Mouse (Mus musculus) kidney, postnatal 25 days (tissue): ENCODE measurements around the gene Gm9803.
A peak's percentile ranks its signal among the peaks of the same experiment; 100 is the strongest.

Experiments used
- DNase-seq, 2 experiments: peaks; one replicate each; pipeline ENCODE4 v3.0.0; 2021; ENCODE audit warnings: mixed read lengths in 2 of 2

Gm9803 gene

DNA sequence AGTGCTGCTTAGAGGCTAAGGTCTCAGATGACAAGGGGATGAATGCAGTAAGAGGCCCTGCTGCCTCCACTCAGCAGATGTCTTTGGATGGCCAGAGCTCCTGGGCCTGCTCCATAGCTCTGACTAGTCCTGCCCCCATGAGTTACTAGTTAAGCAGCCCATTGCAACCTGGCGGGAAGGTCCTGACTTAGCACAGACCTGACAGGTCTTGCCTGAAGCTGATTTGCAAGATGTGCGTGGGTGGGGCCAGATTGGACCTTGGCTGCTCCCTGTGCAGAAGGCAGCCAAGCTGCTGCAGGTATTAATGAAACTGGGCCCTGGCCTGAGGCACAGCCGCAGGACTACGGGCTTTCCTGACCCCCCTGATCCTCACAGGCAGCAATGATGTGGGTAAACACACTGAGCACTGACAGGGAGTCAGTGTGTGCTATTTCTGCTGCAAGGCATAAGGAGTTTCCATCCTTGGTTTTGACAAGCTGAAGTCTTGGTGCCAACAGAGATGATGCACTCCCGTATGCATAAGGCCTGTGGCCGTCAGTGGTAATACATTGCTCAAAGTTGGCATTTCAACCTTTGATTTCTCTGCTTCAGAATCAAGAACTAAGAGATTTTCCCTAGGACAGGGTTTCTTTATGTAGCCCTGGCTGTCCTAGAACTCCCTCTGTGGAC, 6.8 kb upstream of the Gm9803 start:
- DNase-seq: peak; percentile 80 to 92

DNA sequence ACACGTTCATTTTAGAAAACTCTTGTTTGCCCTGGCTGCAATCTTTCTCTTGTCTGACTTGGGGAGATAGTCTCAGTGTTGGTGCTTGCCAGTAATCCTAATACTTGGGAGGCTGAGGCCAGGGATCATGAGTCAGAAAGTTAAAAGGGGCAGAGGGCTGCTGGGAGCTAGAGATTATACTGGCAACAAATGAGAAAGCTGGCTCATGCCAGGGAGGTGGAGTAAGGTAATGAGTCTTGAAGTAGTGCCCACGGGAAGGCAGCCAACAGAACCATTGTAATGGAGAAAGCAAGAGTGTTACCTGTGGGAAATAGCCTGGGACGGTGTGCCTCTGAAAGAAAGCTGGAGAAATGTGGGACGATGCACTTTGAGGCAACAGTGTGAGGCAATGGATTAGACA, 6.0 kb upstream of the Gm9803 start:
- peak; percentile 93 to 94 for DNase-seq

- peak; percentile 73 to 91 for DNase-seq
Measured at GRCm38 (mm10) chr10:43518368-43518767, 5.5 kb upstream of the Gm9803 start.

GRCm38 (mm10) chr10:43519977-43520376, 3.9 kb upstream of the Gm9803 start:
- no peak for DNase-seq

DNA sequence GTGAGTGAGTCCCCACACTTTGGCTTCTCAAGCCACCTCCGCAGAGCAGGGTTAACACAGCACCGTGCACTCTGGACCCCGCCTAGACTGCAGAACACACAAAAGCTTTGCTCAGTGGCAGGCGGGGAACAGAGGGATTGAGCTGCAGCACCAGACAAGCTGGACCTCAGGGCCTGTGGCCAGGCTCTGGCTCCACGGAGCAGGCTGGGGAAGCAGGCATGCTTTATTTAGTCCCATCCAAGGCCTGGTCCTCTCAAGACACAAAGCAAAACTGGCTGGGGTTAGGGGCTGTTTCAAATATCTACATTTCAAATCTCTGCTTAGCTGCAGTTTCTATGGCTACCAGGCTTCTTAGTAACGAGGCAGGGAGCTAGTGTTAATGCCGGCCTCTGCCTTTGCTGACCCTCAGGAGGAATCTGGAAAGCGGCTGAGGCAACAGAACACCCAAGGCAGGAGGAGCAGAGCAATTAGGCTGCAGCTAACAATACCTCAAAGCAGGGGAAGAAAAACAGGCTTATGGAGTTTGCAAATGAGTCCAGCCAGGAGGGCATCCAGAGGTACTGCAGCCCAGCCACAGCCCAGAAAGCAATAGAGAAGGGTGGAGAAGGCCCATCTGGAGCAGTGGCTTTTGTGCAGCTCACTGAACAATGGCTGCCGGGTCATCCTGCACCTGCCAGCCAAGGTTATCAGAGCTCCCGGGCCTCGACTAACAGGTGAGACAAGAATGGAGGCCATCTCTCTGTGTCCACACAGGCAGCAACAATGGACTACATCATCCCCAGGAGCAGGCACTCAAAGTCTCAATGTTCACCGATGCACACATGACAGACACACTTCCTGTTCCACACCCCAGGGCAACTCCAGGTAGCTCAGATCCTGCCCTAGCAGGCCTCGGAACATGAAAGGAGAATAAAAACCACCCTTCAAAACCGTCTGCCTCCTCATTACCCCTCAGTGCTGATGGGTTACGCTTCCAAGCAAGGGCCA, 3.7 kb downstream of the Gm9803 start:
- DNase-seq: no peak

DNA sequence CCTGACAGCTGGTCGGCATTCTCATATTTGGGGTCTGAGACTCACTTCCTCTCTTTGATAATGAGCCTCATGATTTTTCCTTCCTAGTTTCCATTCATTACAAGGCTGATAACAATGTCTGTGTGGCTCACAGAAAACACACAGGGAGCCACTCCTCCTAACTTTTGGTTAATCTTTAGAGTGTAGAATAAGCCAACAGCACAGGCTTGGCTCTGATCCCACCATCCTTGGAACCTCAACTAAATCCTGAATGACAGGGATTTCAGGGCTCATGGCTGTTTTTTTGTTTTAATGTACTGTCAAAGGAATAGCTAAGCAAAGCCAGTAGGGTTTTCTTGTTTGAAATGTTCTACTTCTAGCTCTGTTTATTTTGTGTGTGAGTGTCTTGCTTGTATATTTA, 10.5 kb downstream of the Gm9803 start:
- peak; percentile 67 to 80 for DNase-seq

DNA sequence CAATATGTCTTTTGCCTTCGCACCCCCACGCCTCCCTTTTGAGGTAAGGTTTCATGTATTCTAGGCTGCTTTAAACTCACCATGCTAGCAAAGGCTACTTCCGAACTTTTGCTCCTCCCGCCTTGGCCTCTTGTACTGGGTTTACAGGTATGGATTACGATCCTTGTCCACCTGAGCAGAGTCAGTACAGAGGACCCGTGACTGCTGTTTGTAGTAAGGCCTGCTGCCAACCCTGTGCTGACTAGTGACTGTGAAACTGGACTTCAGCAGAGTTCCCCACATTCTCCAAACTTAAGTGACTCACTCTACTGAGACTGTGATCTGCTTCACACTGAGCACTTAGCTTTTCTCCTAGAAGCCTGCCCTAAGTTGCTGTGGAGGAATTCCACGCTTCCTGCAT, 13.8 kb downstream of the Gm9803 start:
- DNase-seq: peak; percentile 64 to 85

GRCm38 (mm10) chr10:43538831-43539230, 14.9 kb downstream of the Gm9803 start:
- DNase-seq: peak; percentile 49 to 80

DNA sequence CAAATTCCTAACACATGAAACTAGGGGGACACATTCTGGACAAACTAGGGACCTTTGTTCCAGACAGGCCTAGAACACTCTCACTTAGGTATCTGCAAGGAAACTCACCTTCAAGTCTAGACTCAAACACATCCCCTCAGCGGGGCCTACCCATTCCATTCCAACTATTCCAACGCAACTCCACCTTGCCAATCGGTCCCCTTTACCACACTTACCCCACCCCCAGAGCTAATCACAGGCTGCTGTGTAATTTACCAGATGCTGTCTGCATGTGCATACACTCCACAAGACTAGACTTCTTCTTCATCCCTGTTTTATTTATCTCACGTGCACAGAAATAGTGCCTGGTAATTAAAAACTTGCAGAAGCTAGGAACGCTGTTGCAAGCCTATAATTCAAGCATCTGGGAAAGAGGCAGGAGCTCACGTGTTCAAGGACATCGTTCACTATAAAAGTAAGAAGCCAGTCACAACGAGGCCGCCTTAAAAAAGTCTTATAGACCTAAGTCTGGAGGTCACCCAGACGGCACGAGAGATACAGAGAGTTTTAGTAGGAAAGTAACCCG, 15.9 kb downstream of the Gm9803 start:
- peak in 1 of 2 experiments; percentile 17 for DNase-seq

- peak; percentile 97 to 98 for DNase-seq
Measured at GRCm38 (mm10) chr10:43540442-43541152, 16.7 kb downstream of the Gm9803 start, which contains the start of gene 1700021F05Rik. 1700021F05Rik (minus strand) TSS chr10:43540994.

DNA sequence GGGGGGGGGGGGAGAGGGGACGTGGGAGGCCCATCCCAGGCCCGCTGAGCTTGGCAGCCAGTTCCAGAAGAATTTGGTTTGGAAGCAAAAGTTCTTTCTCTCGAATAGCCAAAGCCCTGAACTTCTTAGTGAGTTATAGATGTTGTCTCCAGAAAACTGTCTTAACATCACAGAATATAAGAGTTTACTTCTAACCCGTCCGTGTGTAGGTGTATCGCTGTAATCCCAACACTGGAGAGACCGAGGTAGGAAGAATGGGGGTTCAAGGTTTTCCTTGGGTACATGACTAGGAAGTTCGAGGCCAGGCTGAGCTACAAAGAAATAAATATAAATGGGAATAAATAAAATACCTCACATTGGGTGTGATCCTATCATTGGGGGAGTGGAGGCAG, 17.3 kb downstream of the Gm9803 start:
- DNase-seq: no peak

GRCm38 (mm10) chr10:43549411-43549810, 25.5 kb downstream of the Gm9803 start:
- no peak for DNase-seq

- no peak for DNase-seq
Measured at GRCm38 (mm10) chr10:43550923-43551322, 27.0 kb downstream of the Gm9803 start.

- DNase-seq: no peak
Measured at GRCm38 (mm10) chr10:43551388-43551787, 27.5 kb downstream of the Gm9803 start.

GRCm38 (mm10) chr10:43557630-43558165, 33.8 kb downstream of the Gm9803 start:
- no peak for DNase-seq

DNA sequence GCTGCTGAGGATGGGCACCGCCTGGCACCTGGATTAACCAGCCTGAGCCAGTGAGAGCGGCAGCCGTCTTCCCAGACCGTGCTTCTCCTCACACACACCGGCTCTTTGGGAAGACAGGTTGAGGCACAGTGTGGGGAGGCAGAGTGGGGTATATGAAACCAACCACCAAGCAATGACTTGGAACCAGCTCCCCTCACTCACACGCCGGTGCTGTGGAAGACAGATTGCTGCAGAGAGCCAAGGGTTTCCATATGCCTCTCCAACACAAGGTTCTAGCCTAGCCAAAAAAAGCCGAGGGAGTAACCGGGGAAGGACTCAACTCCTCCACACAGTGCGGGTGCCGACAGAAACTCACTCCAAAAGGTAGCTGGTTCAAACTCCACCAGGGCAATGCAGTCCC, 35.4 kb downstream of the Gm9803 start:
- no peak for DNase-seq

DNA sequence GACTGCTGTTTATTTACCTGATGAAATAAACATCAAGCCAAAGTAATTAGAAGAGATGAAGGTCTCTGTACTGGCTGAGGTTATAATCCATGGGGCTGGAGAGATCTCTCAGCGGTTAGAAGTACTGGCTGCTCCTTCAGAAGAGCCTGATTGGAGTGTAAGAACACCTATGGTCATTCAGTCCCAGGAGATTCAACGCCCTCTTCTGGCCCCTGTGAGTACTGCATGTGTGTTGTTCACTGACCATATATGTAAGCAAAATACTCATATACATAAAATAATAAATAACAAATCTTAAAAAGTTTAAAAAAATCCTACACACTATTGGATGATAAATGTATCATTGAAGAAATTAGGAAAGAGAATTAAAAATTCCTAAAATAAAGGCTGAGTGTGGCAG, 36.9 kb downstream of the Gm9803 start:
- peak in 1 of 2 experiments; percentile 12 for DNase-seq

DNA sequence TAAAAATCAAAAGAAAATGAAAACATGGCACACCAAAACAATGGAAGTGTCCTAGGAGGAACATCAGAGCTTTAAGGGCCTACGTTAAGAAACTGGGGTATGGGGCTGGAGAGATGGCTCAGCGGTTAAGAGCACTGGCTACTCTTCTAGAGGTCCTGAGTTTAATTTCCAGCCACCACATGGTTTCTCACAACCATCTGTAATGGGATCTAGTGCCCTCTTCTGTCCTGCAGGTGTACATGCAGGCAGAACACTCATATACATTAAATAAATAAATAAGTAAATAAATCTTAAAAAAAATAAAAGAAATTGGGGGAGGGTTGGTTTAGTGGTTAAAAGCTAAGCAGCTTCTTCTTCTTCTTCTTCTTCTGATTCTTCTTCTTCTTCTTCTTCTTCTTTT, 37.4 kb downstream of the Gm9803 start:
- DNase-seq: no peak
